Mouse (Mus musculus): ENCODE results near the gene Entpd2.

The Entpd2 gene

DNA sequence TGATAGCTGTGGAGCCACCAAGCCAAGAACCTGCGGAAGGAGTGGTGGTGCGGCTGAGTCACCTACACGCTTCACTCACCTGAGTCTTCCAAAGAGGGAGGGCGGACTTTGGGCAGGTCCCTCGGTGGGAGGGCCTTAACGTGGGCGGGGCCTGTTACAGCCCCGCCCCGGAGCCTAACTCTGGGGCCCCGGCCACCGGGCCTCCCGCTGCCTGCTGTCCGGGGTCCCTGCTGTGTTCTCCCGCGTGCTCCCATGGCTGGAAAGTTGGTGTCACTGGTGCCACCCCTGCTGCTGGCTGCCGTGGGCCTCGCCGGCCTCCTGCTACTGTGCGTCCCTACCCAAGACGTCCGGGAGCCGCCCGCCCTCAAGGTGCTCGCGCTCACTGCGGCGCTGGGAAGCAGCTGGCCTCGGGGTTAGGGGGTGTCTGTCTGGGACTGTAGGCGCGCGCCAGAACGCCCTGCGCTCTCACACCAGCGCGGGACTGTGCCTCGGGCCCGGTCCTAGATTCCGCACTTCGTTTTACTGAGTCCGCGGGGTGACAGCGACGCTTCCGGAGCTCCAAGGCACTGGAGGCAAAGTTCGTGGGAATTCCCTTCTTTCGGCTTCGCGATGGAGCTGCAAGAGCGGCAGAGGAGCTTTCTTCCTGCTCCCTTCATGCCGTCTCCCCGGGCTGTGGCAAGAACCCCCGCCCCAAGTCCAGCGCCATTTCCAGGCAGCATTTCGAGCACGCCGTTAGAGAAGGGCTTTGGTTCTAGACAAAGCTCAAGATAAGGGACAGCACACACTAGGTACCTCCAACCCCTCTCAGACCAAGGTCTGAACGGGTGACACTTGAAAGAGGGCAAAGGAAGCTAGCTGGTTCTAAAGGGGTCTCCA lies at the start of gene Entpd2:
Entpd2 (plus strand) TSS at position 154 of the 876 bp plus-strand sequence.
- no peak for DNase-seq

DNA sequence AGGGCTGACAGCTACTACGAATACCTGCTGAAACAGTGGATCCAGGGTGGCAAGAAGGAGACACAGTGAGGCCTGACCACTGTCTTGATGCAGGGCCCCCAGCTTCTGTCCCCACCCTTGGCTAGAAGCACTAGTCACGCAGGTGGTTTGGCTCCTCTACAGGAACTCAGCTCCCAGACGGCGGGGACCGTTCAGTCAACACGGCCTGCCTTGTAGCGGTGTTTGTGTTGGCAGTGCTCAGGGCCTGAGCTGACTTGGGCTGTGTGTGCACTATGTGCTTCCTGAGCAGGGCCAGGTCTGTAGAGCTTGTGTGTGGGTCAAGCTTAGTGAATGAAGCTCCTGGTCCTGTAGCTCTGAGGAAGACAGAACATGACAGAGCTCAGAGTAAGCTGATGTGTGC lies 47.5 kb upstream of the Entpd2 start:
- DNase-seq, result no peak

DNA sequence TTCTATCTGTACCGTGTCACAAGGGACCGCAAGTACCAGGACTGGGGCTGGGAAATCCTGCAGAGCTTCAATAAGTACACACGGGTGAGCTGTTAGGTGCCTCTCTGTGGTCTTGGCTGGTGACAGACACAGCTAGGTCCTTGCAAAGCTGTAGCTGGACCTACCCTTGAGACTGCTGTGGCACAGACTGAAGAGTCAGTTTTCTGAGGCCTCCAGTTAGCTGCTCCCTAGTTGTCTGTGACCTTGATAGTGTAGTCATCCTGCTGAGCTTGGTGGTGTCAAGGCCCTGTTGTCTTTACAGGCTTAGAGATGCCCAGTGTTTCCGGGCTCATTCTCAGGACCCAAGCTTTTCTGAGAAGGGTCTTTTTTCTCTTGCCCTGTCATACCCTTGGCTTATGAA lies 46.2 kb upstream of the Entpd2 start:
- DNase-seq, result no peak

DNA sequence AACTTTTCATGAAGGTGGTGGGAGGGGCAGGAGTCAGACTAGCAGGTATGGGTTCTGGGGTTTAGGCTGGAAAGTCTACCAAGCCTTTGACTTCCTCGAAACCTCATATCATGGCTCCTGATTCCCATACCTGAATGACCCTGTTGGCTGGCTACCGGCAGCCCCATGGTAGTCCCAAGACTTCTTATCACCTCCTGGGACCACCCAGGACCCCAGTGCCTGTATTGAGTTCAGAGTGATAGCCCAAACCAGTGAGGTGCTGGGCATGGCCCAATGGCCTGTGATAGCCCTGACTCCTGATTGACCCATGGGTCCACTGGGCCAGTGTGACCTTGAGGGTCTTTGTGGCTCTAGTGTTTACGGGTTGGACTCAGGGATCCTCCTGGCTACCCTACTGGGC lies 45.0 kb upstream of the Entpd2 start:
- no peak for DNase-seq

DNA sequence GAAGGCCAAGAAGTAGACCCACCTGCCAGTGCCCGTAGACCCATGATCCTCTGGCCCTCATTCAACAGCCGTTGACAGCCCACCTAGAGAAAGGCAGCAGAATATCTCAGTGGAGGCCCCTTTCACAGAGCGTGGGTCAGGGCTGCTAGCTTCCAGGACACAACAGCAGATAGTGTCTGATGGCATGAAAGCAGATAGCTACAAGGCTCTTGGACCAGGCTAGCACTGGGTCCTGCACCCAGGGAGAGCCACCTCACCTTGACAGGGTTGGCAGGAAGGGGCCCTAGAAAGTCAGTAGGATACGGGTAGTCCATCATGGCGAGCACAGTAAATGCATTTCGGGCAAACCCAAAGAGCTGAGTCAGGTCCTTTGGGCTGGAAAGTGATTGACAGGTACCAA lies 41.5 kb upstream of the Entpd2 start:
- no peak for DNase-seq

DNA sequence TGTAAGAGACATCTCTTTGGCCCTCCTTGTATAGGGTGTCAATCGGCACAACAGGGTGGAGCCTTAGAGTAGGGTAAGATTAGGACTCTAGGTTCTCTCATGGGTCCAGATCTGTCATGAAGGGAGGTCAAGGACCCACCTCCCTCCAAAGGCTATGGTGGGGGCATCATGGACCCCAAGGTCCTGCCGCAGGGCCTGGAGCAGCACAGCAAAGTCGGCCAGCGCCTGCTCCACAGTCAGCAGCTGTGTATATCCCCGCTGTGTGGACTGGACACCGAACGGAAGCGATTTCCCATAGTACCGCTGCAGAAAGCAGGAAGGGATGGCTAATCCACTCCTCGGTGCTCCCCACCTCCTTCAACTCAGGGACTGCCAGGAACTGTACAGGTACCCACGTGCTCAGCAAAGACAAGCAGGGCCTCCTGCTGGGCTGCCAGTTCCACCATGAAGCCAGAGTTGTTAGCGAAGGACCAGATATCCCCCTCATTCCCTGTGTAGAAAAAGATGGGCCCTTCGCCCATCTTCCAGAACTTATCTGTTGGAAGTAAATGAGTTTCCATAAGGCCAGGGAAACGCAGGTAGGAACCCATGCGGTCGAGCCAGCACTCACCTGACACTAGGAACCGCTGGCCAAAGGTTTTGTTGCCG lies 40.1 kb upstream of the Entpd2 start:
- no peak for DNase-seq

DNA sequence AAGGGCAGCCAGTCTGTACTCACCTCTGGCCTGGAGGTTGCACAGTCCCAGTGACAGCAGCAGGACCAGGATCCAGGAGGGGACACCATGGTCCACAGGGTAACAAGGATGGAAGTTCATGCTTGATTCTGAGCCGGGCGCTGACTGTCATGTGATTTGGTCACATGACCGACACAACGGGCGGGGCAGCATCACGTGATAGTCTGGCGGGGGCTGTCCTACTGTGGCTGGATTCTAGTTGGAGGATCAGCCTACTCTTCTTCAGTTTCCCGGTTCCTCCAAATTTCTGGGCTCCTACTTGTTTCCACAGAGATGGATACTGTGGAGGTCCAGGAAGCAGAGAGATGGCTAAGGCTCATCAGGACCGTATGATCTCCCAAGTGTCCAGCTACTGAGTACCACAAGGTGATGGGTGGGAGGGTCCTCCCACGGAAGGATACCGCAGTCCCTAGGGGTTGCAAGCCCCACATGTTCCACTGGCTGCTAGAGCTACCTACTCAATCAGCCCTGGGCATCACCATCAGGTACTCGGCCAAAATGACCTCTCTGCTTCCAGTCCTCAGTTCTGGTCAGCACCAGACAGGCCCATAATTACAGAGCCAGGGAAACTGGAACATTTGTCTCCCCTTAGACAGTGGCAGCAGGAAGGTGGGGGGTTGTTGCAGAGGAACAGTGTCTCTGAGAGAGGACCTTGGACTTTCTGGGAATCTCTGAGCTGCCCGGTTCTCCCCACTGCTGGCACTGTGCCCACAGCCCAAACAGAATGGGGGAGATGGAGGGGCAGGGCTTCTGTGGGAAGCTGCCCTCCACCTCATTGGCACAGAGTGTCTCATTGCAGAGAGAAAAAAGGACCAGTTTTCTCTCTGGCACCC lies 39.2 kb upstream of the Entpd2 start, which contains the start of gene Dpp7:
Dpp7 (minus strand) TSS at position 152 of the 872 bp plus-strand sequence.
- DNase-seq, result peak; percentile 84

DNA sequence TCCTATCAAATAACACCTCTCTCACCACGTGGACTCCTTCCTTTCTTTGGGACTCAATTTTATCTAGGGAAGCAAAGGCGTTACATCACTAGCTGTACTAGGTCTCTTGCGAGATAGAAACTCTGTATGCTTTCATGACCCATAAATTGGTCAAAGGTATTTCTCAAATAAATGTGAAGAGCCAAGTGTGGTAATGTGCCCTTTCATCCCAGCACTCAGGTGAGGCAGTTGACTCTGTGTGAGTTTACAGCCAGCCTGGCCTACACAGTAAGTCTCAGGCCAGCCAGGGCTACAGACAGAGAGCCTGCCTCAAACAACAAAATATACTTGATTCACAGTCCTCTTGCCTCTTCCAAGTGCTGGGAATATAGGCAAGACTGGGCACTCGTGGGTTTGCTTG lies 35.8 kb upstream of the Entpd2 start:
- DNase-seq, result no peak

DNA sequence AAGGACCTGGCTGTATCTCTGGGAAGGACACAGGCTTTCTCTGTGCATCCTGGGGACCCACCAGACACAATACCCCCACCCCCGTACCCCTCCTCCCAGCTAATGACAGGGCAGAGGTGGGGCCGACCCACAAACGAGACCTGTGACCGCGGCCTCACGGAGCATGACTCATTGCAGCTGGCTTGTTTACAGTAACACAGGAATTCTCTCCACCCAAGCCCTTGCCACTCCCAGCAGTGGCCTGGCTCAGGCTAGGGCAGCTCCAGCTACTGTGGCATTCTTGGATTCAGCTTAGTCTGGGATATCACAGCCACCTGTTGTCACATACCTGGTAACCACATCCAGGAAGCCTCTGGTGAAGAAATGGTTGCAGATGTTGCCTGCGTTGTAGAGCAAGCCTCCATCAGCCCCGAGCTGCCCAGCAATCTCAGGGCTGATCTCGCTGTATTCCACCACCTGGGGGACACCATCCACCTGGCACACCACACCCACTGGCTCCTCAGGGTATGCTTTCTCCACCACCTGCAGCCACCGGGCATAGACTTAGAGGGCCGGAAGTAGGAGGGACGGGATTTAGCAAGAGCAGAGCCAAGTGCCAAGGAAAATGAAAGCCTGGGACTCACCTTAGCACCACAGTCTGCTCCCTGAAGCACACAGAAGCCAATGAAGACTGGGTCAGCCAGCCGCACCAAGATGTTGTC lies 32.0 kb upstream of the Entpd2 start:
- no peak for DNase-seq

DNA sequence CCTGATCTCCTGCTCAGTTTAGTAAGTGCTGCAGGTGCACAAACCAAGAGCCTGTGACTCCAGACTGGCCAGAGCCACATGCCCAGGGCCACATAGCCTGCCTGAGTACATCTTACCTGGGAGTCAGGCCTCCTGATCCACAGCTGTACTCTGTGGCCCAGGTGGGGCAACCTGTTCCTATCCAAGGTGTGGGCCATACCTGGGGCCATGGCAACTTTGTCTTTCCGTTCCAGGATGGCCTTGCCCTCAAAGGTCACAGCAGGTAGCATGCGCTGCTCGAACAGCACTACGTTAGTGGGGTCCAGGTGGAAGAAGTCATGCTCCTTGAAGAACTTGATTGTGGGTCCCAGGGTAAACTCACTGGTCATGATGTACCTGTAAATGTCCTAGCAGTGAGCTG lies 31.4 kb upstream of the Entpd2 start:
- DNase-seq, result no peak

DNA sequence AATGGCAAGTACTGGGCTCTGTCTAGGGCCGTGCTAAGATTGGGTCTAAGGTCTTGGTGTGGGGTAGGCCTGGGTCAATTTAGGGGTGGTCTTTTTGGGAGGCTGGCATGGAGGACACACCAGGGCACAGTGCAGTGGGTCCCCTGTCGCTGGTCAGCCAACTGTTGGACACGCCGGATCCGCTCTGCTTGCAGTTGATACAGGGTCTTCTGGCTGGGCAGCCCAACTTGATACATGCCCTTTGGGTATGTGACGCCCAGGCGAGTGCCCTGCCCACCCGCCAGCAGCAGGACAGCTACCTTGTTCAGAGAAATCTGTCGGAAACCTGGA lies 30.9 kb upstream of the Entpd2 start:
- no peak for DNase-seq

DNA sequence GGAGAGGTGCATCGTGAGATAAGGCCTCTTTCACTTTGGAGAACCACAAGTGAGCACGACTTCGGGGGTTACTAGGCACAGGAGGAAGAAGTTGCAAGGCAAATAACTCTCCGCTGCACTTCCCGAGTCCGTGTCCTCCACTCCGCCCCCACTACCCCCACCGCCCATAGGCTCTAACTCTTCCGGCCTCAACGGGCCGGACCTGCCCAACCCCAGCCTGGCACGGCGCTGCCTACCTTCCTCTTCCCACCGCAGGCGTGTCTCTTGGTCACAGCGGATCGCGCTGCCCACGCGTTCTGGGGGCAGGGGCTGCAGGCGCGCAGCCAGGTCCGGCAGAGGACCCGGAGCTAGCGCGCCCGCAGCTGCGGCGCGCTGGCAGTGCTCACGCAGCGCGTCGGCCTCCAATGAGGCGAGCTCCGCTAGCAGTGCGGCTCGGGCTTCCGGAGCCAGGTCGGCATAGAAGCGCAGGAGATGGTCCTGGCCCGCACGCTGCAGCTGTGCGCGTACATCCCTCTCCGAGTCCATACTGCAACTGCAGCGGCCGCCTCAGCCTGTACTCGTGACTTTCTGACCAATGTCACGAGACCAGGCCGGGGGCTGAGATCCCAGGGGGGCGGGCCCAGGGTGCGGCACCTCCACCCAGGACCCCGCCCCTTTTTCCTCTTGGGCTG lies 30.4 kb upstream of the Entpd2 start, which contains the start of gene Uap1l1:
Uap1l1 (minus strand) TSS at position 592 of the 671 bp plus-strand sequence.
- DNase-seq, result peak; percentile 80

DNA sequence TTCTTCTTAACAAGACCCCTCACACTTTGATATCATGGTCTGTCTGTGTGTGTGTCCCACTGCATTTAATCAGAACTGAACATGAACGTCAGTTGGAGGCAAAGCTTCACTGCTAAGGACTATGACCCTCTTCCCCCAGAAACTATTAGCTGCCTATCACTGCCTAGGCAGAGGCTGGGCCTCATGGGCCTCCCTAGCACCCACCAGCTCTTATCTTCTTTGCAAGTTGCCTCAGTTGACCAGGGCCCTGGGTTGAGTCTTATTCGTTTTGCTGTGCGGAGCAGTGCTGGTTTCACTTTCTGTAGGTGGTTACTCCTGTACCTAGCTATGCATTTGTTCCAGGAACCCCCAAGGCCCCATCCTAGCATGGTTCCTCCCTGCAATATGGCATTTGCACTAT lies 25.7 kb upstream of the Entpd2 start:
- DNase-seq, result no peak

DNA sequence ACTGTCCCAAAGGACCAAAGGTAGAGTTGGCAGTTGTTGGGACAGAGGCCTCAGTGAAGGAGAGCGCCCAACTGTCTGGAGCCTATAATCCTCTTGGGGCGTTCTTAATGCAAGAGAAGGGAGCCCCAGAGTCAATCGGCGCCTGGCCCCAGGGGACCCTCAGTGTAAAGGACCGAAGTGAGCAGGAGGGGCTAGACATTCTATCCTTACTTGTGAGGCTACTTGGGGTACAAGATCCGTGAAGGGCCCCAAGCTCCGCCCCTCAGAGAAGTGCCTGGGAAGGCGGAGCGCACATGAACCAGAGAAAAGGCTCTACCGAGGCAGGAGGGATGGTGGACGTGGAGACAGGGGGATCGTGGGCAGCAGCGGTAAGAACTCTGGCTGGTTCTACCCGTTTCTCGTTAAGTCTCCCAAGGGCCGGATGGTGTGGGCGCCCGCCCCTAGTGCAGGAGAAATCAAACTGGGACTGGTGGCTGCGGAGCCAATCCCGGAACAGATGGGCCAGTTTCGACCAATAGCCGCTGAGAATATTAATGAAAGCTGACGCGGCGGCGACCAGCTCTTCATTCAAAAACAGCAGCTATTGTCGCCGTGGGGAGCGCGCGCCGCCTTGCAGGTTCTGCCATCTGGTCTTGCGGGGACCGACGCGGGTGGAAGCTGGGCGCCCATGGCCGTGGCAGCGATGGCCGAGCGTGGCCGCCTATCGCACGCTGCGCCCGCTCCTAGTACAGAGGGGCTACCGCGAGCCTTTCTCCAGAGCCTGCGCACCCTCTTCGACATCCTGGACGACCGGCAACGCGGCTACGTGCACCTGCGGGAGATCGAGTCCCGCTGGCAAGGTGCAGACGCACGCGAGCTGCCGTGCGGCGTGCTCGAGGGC lies 23.7 kb upstream of the Entpd2 start, which contains the start of gene Sapcd2:
Sapcd2 (plus strand) TSS at position 558 of the 880 bp plus-strand sequence.
- DNase-seq, result peak; percentile 91

DNA sequence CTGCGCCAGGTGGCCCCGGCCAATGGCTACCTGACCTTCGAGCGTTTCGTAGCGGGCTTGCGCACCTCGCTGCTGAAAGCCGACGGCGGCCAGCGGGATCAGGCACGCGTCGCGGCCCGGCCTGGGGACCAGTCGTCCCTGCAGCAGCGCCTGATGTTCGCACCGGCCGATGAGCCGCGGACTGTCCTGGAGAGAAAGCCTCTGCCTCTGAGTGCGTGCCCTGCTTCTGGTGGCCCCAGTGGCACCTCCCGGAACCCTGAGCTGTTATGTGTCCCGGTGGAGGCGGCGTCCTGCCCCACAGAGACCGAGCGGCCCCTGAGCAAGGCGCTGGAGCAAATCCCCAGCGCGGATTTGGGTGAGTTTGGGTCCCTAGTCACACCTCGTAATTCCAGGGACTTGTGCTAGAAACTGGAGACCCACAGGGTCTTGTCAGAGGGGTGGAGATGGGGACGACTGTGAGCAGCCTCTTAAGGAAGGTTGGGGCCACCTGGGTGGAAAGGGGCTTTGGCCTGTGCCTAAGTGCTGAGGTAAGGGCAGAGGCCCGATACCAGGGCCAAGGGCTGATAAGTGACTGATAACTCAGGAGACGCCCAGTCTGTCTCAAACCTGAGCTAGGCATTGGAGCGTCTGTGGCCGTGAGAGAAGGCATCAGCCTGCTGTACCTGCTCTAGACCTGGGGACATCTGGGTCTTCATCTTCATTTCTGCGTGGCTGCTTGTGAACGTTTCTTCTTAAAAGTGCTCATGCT lies 22.9 kb upstream of the Entpd2 start:
- DNase-seq, result no peak

DNA sequence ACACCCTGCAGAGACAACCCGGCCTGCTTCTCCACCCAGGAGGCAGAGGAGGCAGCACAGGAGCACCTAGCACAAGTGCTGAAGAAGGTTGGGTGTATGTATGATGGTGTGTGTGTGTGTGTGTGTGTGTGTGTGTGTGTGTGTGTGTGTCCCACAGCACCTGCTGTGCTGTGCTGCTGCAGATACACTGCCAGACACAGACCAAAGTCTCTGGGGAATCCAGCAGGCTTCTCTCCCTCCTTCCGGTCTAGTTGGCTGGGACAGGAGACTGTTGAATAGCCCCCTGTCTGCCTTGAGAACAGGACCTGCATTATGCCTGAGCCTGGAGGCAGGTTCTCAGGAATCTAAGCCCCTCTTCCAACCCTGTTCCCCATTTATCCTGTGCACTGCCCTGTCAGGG lies 22.2 kb upstream of the Entpd2 start:
- no peak for DNase-seq

DNA sequence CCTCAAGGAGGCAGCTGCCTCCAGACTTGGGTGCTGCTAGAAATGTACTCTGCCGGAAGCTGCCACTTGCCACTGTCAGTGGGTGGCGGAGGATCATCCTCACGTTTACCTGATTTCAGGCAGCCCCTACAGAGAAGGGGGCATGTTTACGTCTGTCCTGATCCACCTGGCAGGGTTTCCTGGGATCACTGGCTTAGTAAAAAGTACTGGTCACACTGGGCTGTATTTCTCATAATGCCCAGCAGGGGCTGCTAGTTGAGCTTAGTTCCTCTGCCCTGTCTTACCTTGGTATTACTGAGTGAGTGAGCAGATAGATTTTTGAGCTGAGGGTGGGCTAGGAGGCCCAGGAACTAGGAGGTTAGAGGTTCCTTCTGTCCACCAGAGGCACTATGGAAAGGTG lies 19.1 kb upstream of the Entpd2 start:
- DNase-seq, result no peak

DNA sequence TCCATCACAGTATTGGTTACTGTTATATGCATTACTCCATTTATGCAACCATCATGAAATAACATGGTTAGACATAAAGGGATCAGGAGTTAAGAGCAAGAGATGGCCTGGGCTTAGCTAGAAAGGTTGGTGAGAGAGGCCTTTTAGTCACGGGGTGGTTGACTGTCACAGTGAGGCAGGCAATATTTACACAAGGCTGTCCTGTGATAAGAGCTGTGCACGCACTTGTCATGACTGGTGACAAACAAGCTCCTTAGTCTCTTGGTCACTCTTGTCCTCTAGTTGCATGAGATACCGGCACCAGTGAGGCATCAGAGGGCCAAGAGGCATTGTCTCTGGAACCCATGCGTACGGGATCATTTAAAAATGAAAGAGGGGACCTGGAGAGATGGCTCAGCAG lies 11.2 kb upstream of the Entpd2 start:
- DNase-seq, result no peak

DNA sequence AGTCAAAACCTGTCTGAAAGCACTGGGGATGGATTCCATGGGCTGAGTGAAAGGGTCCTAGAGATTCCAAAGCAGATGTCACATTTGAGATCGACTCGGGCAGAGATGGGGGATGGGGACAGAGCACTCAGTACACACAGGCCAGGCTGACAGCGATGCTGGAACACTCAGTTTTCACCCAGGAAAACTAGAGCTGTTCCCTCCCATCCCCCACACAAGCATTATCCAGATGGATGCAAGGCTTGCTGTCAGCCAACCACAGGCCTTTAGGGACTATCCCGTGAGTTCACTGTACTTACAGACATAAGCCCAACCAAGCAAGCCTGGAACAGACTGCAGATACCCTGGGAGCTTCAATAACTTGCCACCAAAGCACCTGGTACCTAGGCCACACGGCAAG lies 4.4 kb upstream of the Entpd2 start:
- no peak for DNase-seq

Measured in layer of hippocampus, adult 9-11 months (tissue).